Mouse (Mus musculus) cerebellum, adult 2 months (tissue): Measurements from ENCODE around the gene Nxph4.

Experiments used
- CTCF ChIP-seq: fragments of 200-500 bp; IDR thresholded peaks from 2 replicates; pipeline ENCODE4 v1.5.1; 2011; ENCODE audit warnings: low read depth, mild to moderate bottlenecking, control low read depth, low read length, moderate library complexity, borderline replicate concordance; ENCODE audit not compliant: insufficient read depth
- POLR2A ChIP-seq: fragments of 200-500 bp; IDR thresholded peaks from 2 replicates; pipeline ENCODE4 v1.6.1; 2011; ENCODE audit warnings: low read length, control low read depth, borderline replicate concordance; ENCODE audit not compliant: insufficient read depth

DNA sequence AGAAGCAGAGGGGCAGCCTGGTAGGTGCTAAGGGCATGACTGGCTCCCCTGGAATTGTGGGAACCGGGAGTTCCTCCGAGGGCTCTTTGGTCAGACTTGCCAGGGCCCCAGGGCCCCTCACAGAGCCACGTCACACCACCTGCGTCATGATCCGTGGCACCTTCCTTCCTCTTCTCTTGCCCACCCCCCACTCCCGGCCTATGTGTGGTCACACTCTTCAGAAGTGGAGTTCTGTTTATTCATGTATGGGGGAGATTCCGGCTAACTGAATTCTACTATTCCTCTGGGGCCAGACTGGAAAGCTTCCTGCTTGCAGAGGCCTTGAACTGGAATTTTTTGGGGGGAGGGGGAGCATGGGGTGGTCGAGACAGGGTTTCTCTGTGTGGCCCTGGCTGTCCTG lies 29.5 kb upstream of the Nxph4 start:
- TF ChIP-seq CTCF (no peak), POLR2A (no peak)
